Mouse (Mus musculus) lung, adult 2 months (tissue): ENCODE data around the gene Snip1.
A peak's percentile ranks its signal among the peaks of the same experiment; 100 is the strongest.

Experiments
- CTCF ChIP-seq: fragments of 200-500 bp; IDR thresholded peaks from 2 replicates; pipeline ENCODE4 v1.5.1; 2011; ENCODE audit warnings: mild to moderate bottlenecking, low read length, control low read depth; ENCODE audit not compliant: insufficient read depth
- POLR2A ChIP-seq: fragments of 200-500 bp; IDR thresholded peaks from 2 replicates; pipeline ENCODE4 v1.6.1; 2011; ENCODE audit warnings: low read depth, mild to moderate bottlenecking, control low read depth, low read length, borderline replicate concordance; ENCODE audit errors: extremely low read depth

DNA sequence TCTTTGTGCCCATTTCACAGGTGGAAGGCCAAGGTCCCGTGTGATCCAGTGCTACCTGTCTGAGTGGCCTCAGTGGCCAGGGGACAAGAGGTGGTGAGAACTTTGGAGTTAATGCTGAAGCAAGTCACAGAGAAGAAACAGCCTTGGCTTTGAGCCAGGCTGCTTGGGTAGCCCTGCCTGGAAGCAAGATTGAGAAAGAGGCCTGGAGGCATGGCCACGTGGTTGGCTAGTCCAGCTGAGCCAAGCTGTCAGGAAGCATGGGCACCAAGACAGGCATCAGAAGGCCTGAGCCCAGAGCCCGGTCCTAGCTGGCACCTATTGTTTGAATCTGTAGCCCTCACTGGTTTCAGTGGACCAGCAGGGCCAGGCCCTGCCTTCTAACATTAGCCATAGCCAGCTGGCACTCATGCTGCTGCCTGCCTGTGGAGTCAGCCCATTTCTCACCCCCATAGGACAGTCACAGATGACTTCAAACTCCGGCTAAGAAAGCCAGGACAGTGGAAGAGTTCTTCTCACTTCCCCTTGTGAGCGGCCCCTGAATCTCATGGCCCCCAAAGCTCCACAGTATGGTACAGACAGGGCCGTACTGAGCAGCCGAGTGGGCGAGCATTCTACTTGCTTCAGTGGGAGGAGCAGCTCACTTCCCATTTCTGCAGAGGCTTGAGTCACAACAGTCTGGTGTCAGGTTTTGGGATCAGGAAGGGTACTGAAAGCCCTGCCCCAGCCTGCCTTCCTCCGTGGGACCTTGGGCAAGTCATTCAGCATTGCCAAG lies 49.8 kb downstream of the Snip1 start:
- TF ChIP-seq POLR2A (0 out of 2 replicates have a peak, but pooled peaks have one; percentile 4), CTCF (no peak)
